Mouse (Mus musculus): Measurements from ENCODE around the gene Cdh23.

The Cdh23 gene

GRCm38 (mm10) chr10:60284248-60284647 lies 412.0 kb downstream of the Cdh23 start:
- no peak for DNase-seq (ENCODE audit: low spot score)

- DNase-seq (ENCODE audit: low spot score) = no peak
Observed at GRCm38 (mm10) chr10:60282116-60283014, 413.9 kb downstream of the Cdh23 start.

DNA sequence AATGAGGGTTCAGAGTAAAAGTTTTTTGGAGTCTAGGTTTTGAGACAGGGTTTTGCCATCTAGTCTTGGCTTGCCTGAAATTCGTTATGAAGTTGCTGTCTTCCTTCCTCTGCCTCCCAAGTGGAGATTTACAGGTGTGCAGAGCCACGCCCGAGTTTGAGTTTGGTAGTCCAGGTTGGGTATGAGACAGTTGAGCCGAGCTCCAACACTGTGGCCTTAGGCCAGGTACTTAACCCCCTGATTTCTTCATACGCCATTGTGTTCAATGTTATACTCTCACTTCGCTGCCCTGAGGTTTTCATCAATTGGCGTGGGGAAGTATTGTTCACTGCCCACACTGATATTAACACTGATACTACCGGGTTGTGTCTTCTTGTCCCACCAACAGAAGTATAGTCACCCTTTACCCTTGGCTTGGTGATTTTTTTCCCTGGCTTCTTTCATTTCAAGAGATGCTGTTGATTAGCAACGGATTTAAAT lies 414.7 kb downstream of the Cdh23 start:
- DNase-seq (ENCODE audit: low spot score) = no peak

- DNase-seq (ENCODE audit: low spot score) = no peak
Observed at GRCm38 (mm10) chr10:60280353-60280752, 415.9 kb downstream of the Cdh23 start.

- peak; percentile 44 for DNase-seq (ENCODE audit: low spot score)
Observed at GRCm38 (mm10) chr10:60279941-60280301, 416.4 kb downstream of the Cdh23 start.

- no peak for DNase-seq (ENCODE audit: low spot score)
Observed at GRCm38 (mm10) chr10:60279290-60279940, 416.9 kb downstream of the Cdh23 start.

DNA sequence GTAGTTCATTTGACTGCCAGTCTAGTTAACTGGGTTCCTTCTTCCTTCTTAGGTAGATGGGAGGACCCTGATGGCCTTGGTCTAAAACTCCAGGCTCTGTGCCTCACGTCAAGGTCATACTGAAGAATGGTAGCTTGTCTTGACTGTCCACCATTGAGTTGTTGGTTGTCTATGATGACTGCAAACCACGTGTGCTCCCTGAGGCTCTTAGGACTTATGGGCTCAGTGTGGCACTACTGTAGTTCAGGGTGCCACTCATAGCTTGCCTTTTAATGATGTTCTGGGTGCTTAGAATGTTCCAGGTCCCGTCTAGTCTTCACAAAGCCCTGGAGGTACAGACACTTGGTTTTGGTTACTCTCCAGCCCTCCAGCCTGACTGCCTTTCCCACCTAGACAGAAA lies 417.5 kb downstream of the Cdh23 start:
- no peak for DNase-seq (ENCODE audit: low spot score)

GRCm38 (mm10) chr10:60278006-60278399 lies 418.3 kb downstream of the Cdh23 start:
- DNase-seq (ENCODE audit: low spot score) = peak; percentile 45

GRCm38 (mm10) chr10:60277207-60278005 lies 418.9 kb downstream of the Cdh23 start, which contains the start of gene Psap:
Psap (plus strand) TSS chr10:60277627.
- DNase-seq (ENCODE audit: low spot score) = peak; percentile 95

- no peak for DNase-seq (ENCODE audit: low spot score)
Observed at GRCm38 (mm10) chr10:60273382-60273781, 422.9 kb downstream of the Cdh23 start.

DNA sequence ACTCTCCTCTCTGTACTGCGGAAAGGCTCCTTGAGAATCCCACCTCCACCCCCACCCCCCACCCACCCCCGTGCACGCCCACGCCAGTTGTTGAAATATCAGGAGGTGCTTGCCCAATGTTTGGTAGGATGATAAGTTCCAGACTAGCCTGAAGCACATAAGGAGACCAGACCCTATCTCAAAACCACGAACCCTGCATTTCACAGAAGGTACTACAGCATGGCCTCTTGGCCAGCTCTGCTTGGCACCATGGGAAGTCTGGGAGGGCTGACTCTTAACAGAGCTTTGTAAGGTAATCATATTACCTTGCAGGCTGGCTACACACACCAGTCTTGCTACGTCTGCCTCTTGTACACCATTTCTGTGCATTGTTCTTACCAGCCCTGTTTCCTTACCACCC lies 424.0 kb downstream of the Cdh23 start:
- DNase-seq (ENCODE audit: low spot score) = no peak

GRCm38 (mm10) chr10:60271015-60271414 lies 425.3 kb downstream of the Cdh23 start:
- no peak for DNase-seq (ENCODE audit: low spot score)

DNA sequence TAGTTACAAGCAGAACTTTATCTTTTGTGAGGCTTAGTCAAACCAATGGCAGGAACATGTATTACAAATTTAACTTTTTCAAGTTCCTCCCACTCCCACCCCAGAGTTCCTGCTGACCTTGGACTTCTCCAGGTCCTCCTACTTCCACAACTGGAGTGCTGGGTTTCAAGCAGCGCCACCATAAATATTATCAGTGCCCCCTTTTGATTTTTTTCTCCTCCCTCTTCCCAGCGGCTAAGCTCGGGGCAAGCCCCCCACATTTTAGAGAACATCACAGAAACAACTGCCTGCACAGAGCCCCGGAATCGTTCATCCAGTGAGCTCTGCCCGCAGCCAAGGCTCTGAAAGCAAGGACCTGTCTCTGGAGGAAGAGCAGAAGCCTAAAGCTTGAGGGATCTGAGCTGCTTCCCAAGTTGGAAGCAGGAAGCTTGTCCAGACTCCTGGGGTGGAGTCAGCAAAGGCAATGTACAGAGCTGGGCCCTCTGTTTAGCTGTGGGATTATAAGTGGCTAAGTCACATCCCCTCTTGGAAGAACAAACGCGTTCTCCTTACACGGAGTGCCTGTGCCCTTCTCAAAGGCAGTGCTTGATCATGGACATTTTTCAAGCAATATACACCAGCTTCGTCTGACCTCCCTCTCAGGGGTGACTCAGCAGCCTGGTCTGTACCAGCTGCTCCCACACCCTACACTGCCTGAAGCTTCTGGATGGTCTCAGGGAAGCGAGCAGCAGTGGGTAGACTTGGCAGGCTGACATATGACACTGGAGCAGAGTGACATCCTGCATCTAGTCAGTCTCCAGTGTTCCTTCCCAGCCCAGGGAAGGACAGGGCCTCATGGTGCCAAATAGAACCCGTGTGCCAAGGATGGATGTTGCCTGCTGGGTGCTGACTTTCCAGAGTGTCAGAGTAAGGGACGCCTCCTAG lies 426.9 kb downstream of the Cdh23 start:
- no peak for DNase-seq (ENCODE audit: low spot score)

GRCm38 (mm10) chr10:60268738-60269137 lies 427.6 kb downstream of the Cdh23 start:
- no peak for DNase-seq (ENCODE audit: low spot score)

- DNase-seq (ENCODE audit: low spot score) = no peak
Observed at GRCm38 (mm10) chr10:60266842-60267401, 429.4 kb downstream of the Cdh23 start.

- DNase-seq (ENCODE audit: low spot score) = no peak
Observed at GRCm38 (mm10) chr10:60265252-60265651, 431.0 kb downstream of the Cdh23 start.

DNA sequence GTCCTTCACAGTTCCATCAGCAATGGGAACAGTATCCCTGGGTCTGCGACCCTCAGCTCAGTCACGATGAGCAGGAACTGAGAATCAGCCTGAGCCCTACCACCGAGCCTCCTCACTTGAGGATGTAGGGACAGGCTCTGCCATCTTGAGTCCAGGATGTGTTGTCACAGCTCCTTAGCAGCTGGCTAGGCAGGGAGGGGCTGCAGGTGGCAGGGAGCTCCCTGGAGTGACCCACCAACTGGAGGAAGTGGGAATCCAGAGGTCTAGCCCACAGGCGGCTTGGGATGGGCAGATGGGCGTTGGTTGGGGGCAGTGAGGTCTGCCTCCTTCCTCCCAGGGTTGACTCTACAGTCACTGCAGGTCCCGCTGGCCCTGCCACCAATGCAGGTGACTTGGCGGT lies 432.9 kb downstream of the Cdh23 start:
- no peak for DNase-seq (ENCODE audit: low spot score)

DNA sequence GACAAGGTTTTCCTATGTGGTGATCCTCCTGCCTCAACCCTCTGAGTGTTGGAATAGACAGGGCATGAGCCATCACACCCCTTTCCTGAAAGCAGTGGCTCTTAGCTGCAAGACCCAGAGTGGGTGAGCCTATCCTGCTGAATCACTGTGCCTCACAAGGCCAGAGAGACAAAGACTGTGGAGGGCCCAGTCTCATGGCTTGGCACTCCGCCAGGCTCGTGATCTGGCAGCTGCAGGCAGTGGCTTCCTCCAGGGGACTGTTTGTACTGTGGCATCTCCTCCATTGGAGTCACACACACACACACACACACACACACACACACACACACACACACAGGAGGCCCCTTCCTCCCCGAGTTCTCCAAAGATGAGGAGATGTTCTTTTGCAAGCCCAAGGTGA lies 433.9 kb downstream of the Cdh23 start:
- peak; percentile 88 for DNase-seq (ENCODE audit: low spot score)

DNA sequence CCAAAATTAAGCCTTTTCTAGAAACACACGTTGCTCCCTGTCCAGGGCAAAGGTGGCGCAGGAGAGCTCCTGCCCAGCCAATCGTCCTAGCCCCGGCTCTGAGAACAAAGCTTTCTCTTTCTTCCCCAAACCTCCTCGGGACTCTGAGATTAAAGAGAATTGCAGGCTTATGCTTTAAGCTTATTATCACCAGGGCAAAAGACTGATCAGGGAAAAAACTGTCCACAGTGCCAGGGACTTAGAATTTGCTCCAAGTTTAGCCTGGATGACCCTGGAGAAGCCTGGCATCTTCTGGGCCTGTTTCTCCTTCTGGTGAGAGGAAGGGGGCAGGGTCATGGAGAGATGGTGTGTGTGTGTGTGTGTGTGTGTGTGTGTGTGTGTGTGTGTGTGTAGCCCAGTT lies 434.8 kb downstream of the Cdh23 start:
- no peak for DNase-seq (ENCODE audit: low spot score)

GRCm38 (mm10) chr10:60260557-60261294 lies 435.6 kb downstream of the Cdh23 start:
- no peak for DNase-seq (ENCODE audit: low spot score)
